Mouse (Mus musculus) heart, postnatal 36 days (tissue): Measurements from ENCODE around the gene Mrpl34. TPM values are rescaled to one million over a fixed set of nuclear protein-coding genes. Genes with fewer than 3 reads are reported as not detected.
"Not testable (repeated sequence)": the region's sequence is repeated elsewhere in the genome, so short reads cannot be mapped to it uniquely, and the experiment has no call there.

Experiments
- DNase-seq, 2 experiments: peaks; one replicate each; pipeline ENCODE4 v3.0.0; 2021 to 2022
- intact Hi-C: fragments of 180-260 bp; cut with DNase I; formaldehyde crosslinking; loops from one replicate; pipeline ENCODE4 v1.15.1; 2025
- total RNA-seq, 2 experiments: library from RNA; stranded (reverse); gene quantifications; 2 replicates each; pipeline ENCODE4 v1.2.3; 2021

Mrpl34 gene
- 100 to 1,000 TPM; 117 to 129 TPM for total RNA-seq

DNA sequence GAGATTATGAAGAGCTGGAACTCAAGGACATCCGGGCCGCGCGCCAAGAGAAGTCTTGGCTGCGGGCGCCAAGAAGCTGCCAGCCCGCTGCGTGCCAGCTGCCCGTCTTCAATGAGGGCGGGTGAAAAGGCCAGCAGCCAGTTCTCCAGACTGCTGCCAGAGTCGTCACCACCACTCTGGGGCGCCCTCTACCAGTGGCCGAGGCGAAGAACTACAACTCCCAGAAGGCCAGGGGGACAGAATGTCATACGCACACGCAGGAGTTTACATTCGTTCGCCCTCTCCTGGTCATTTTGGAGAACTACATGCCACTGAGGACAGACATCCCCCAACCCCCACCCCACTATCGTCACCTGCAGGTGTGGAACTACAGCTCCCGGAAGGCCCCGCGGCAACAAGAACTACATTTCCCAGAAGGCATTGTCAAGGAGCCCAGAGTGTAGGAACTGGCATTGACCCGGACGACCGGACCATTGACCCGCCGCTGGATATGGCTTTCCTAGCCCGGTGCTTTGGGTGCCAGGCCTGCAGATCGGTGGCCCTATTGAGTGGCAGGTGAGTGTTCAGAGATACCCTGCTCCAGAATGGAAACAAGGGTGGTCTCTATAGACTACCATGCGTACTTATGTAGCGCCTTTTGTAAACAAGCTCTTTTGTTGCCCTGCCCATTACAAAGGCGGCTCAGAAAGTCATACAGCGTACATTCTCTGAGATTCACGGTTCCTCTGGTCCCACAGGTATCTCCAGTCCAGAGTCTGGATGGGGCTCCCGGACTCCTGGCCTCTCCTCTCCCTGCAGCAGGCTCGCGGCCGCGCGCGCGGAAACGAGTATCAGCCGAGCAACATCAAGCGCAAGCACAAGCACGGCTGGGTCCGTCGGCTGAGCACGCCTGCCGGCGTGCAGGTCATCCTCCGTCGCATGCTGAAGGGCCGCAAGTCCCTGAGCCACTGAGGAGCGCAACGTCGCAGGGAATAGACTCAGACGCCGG is at the start of gene Mrpl34:
Mrpl34 (plus strand) TSS at position 447 of the 988 bp plus-strand sequence.
- peak; percentile 95 to 97 for DNase-seq
- intact Hi-C loops, result loop anchor here (5.0 kb wide), 1 partner anchor 98 kb away; the partner anchor contains the start of gene Use1

DNA sequence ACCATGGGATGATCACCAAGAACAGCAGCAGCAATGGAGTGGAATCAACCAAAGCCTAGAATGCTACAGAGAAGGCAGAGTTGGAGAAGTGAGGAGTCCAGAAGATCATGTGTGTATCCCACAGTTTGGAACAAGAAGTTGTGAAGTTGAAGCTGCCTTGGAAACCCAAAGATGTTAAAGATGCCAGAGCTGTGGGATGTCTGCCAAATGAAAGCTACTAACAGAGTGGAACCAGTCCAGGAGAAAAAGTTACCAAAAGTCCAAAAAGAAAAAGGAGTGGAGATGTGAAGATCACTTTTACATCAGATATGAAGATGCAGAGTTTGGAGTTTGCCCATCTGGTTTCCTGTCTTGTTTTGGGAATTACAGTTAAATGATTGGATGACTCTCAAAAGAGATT is 42.6 kb upstream of the Mrpl34 start:
- no peak for DNase-seq
- intact Hi-C loops, result no loop called here

DNA sequence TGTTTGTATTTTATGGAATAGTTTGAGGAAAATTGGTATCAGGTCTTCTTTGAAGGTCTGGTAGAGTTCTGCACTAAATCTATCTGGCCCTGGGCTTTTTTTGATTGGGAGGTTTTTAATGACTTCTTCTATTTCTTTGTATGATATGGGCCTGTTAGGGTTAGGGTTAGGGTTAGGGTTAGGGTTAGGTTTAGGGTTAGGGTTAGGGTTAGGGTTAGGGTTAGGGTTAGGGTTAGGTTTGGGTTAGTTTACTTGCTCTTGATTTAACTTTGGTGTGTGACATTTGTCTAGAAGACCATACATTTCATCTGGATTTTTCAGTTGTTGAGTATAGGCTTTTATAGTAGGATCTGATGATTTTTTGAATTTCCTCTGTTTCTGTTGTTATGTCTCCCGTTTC is 31.8 kb upstream of the Mrpl34 start:
- intact Hi-C loops, DNase-seq: not testable (repeated sequence)

- DNase-seq, result no peak
- intact Hi-C loops, result no loop called here
These were observed 27.7 kb upstream of the Mrpl34 start for GRCm38 (mm10) chr8:71437041-71437440.

- DNase-seq, result peak; percentile 62 to 63
- intact Hi-C loops, result loop anchor here (1.0 to 5.0 kb wide), 4 partner anchors 80 to 291 kb away; partner anchors contain the start of gene Fam129c
These were observed 23.4 kb upstream of the Mrpl34 start for GRCm38 (mm10) chr8:71441404-71441803.

DNA sequence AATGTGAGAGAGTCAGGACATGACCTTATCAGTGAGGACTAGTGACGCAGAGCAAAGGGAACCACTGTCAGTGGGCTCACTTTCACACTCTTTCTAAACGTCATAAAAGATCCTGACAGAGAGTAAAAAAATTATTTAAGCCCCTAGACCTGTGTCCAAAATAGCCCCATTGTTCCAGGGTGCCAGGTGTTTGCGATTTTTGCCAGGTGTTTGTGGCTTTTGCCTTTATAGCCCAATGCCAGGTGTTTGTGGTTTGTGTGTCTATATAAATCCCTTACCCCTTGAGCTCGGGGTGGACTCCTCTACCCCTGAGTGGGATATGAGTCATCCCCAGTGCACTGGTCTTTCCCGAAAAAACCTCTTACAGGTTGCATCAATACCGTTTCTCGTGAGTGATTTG is 19.7 kb upstream of the Mrpl34 start:
- intact Hi-C loops, result no loop called here
- DNase-seq, result no peak

DNA sequence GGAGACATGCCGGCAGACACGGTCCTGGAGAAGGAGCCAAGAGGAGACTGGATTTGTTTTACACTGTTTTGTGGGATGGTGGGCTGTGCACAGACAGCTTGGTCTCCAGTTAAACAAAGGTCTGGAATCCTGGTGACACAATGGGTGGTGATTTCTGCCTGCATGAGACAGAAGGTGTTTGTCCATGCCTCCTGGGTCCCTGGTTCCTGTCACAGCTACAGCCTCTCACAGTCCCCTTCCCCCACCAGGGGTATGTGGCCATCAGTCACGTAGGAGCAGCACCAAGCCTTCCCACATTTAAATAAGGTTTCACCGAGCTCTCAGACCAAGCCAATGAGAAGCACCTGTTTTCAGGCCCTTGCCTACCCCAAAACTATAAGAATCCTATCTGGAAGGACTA is 13.4 kb upstream of the Mrpl34 start:
- intact Hi-C loops, result no loop called here
- no peak for DNase-seq

DNA sequence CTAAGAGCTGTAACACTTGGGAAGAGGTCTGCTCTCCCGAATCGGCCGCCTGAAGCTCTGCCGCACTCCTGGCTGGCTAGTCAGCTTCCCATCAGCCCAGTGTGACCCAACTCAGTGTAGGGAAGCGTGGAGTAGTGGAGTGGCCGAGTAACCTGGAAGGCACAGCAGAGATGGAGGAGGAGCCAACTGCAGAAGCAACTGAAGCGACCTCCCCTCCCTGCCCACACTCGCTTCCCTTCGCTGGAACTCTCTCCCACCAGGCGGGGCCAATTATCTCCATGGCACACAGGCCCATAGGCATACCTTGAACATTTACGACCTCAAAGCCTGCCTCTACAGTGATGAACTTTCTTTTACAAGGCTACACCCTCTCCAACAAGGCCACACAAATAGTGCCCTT is 13.0 kb upstream of the Mrpl34 start:
- no peak for DNase-seq
- intact Hi-C loops, result no loop called here

DNA sequence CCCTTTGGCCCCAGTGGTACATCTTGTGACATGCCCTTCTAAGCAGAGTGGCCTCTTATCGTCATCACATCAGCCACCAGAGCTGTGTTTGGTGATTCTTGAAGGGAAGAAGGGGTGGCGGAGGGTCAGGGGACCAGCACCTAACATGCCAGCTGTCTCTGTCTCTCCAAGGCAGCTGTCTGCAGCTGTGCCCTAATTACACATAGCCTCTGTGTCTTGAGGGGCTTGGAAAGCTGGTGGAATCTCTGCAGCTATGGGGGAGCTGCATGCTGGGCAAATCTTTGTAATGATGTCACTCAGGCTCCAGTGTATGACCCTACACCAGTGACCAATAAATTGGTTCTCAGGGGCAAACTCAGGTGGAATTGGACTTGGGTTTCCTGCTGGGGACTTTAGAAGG is 12.1 kb upstream of the Mrpl34 start:
- no peak for DNase-seq
- intact Hi-C loops, result no loop called here

- intact Hi-C loops, result no loop called here
- no peak for DNase-seq
These were observed 10.1 kb upstream of the Mrpl34 start for GRCm38 (mm10) chr8:71454668-71455067.

GRCm38 (mm10) chr8:71456906-71457305 is 7.9 kb upstream of the Mrpl34 start:
- DNase-seq, result no peak

DNA sequence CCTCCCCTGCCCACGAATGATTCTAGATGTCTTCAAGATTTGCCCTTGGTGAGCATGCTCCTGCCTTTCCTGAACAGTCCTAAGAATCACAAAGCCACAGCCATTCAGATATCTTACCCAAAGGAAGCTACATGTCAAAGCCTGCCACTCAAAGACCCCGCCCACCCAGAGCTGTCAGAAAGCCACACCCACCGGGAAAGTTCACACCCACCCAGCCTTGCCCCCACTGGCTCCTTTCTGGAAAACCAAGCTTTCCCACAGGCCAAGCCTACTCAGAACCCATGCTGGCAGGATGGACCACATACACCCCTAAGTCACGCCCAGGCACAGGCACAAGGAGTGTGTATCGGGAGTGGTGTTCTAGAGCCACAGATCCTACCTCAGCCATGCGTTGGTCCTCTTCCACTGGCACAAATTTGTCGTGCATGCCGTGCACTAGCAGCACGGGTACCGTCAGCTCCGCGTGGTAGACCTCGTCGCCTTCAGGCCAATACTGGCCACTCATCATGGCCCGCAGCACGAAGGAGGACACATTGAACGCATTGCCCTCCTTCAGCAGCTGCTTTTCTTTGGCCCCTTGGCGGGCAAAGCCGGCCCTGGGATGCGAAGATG is 7.0 kb upstream of the Mrpl34 start:
- no peak for DNase-seq
- intact Hi-C loops, result no loop called here

More at GRCm38 (mm10) chr8:71456906-71457305, 7.9 kb upstream of the Mrpl34 start:
- intact Hi-C loops, result no loop called here

- no peak for DNase-seq
- intact Hi-C loops, result loop anchor here (5.0 kb wide), 1 partner anchor 93 kb away; the partner anchor contains the start of gene Use1
These were observed 4.0 kb upstream of the Mrpl34 start for GRCm38 (mm10) chr8:71460716-71461115.

DNA sequence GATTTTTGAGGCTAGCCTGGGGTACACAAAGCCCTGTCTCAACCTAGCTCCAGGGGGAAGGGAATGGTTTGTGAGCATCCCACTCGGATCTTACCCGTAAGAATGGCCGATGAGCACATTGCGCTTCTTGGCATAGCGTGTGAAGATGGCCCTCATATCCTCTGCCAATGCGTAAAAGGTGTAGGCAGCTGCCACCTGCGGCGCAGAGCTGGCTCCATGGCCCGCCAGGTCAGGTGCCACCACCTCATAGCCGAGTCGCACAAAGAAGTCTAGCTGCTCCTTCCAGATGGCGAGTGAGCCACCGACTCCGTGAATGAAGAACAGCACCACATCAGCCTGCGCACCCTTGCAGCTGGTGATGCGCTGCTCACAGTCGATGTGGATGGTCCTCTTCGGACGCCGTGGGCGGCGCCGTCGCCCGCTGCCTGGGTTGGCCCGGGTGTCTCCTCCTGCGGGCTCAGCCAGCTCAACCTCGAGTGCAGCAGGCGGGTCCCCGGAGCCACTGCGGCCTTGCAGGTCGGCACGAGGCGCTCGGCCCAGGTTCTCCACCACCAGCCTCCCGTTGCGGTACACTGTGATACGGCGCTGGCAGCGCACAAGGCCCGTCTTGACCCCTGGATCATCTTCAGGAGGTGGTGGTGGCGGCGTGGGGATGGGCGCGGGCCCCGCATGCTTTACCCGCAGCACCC is 3.5 kb upstream of the Mrpl34 start:
- DNase-seq, result no peak
- intact Hi-C loops, result loop anchor here (5.0 kb wide), 1 partner anchor 94 kb away; the partner anchor contains the start of gene Use1

DNA sequence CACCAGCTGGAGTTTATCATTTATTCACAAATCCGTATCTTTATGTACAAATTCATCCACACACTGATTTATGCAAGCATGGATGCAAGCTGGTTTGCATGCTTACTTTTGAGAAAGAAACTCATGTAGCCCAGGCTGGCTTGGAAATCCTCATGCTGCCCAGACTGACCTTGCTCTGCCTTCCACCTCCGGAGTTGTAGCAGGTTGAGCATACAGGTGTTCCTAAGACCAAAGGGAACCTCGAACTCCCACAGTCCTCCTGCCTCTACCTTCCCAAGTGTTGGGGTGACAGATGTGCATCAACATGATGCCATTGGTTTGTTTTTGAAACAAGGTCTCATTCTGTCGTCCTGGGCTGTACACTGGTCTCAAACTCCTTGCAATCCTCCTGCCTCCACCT is 2.6 kb upstream of the Mrpl34 start:
- intact Hi-C loops, result loop anchor here (2.0 to 5.0 kb wide), 2 partner anchors 19 to 95 kb away; partner anchors contain the start of gene Use1
- DNase-seq, result no peak

DNA sequence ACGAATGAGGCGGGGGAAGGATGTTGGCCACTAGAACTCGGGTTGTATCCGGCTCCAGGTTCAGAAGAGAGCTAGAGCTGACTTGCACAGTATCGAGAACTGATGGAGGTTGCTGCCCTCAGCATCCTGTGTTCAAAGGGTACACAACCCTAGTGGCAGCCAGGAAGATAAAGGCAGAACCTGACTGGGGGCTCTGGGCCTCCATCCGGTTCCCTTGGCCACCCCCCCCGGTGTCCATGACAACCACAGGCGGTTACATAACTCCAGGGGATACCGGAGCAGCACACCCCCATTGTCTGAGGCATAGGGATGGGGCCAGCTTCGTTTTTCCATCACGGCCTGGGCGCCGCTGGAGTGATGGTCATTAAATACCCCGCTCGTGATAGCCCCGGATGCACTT is 2.0 kb upstream of the Mrpl34 start:
- peak in 1 of 2 experiments; percentile 39 for DNase-seq
- intact Hi-C loops, result loop anchor here (2.0 to 5.0 kb wide), 2 partner anchors 20 to 95 kb away; partner anchors contain the start of gene Use1

- peak; percentile 99 to 100 for DNase-seq
- intact Hi-C loops, result loop anchor here (2.0 to 5.0 kb wide), 2 partner anchors 21 to 96 kb away; partner anchors contain the start of gene Use1
These were observed 1.3 kb upstream of the Mrpl34 start, which contains the start of gene Abhd8 for GRCm38 (mm10) chr8:71463188-71464033. TSS of gene Abhd8 (minus strand) at chr8:71463655.

- intact Hi-C loops, result no loop called here
- no peak for DNase-seq
These were observed 974 bp downstream of the Mrpl34 start for GRCm38 (mm10) chr8:71465733-71466132.

GRCm38 (mm10) chr8:71466198-71466597 is 1.4 kb downstream of the Mrpl34 start:
- DNase-seq, result no peak
- intact Hi-C loops, result no loop called here

- no peak for DNase-seq
- intact Hi-C loops, result no loop called here
These were observed 2.4 kb downstream of the Mrpl34 start for GRCm38 (mm10) chr8:71467201-71467600.
